Mouse (Mus musculus) neural tube, embryonic 15.5 days (tissue): ENCODE data around the gene Nudt10. TPM values are rescaled to one million over a fixed set of nuclear protein-coding genes. Genes with fewer than 3 reads are reported as not detected.
"Not testable (repeated sequence)": the region's sequence is repeated elsewhere in the genome, so short reads cannot be mapped to it uniquely, and the experiment has no call there.

Experiments
- ATAC-seq: fragments of 200-750 bp; cut with Nextera tagmentation; 2 replicates; pipeline ENCODE4 v1.8.0; 2017; ENCODE audit warnings: mild to moderate bottlenecking, moderate TSS enrichment, moderate library complexity; ENCODE audit not compliant: low FRiP score
- H3K27ac ChIP-seq: fragments of 300-500 bp; sonication (generic); replicated peaks from 2 replicates; pipeline ENCODE4 v1.5.1; 2015; ENCODE audit warnings: mild to moderate bottlenecking, inconsistent platforms
- H3K27me3 ChIP-seq: fragments of 300-500 bp; sonication (generic); replicated peaks from 2 replicates; pipeline ENCODE4 v1.6.1; 2015; ENCODE audit warnings: inconsistent platforms
- H3K36me3 ChIP-seq: fragments of 300-500 bp; sonication (generic); 2 replicates; pipeline ENCODE4 v1.6.1; 2015; ENCODE audit warnings: inconsistent platforms
- H3K4me1 ChIP-seq: fragments of 300-500 bp; sonication (generic); 2 replicates; pipeline ENCODE4 v1.6.1; 2015; ENCODE audit warnings: inconsistent platforms
- H3K4me2 ChIP-seq: fragments of 300-500 bp; sonication (generic); 2 replicates; pipeline ENCODE4 v1.6.1; 2015; ENCODE audit warnings: inconsistent platforms, mild to moderate bottlenecking, moderate library complexity
- H3K4me3 ChIP-seq: fragments of 300-500 bp; sonication (generic); replicated peaks from 2 replicates; pipeline ENCODE4 v1.5.1; 2015; ENCODE audit warnings: mild to moderate bottlenecking, inconsistent platforms
- H3K9ac ChIP-seq: fragments of 300-500 bp; sonication (generic); replicated peaks from 2 replicates; pipeline ENCODE4 v1.6.1; 2015; ENCODE audit warnings: mild to moderate bottlenecking, inconsistent platforms
- H3K9me3 ChIP-seq: fragments of 300-500 bp; sonication (generic); replicated peaks from 2 replicates; pipeline ENCODE4 v1.6.1; 2016; ENCODE audit warnings: inconsistent platforms
- WGBS: fragments of 180-500 bp; shearing (Covaris S2); methylation state at CpG from one replicate; pipeline ENCODE4 v1.1.7; 2015; ENCODE audit warnings: mixed read lengths; 5-methylcytosine and 5-hydroxymethylcytosine counted together
- polyA plus RNA-seq: library from polyadenylated mRNA; unstranded; fragments of >200 nt; fragmentation: Nextera tagmentation; extraction: Ambion mirVana; gene quantifications from 2 replicates; pipeline ENCODE4 v1.2.1, GENCODE M21; 2015

Gene Nudt10
- polyA plus RNA-seq = 42.9 and 55.9 TPM in 2 replicates

DNA sequence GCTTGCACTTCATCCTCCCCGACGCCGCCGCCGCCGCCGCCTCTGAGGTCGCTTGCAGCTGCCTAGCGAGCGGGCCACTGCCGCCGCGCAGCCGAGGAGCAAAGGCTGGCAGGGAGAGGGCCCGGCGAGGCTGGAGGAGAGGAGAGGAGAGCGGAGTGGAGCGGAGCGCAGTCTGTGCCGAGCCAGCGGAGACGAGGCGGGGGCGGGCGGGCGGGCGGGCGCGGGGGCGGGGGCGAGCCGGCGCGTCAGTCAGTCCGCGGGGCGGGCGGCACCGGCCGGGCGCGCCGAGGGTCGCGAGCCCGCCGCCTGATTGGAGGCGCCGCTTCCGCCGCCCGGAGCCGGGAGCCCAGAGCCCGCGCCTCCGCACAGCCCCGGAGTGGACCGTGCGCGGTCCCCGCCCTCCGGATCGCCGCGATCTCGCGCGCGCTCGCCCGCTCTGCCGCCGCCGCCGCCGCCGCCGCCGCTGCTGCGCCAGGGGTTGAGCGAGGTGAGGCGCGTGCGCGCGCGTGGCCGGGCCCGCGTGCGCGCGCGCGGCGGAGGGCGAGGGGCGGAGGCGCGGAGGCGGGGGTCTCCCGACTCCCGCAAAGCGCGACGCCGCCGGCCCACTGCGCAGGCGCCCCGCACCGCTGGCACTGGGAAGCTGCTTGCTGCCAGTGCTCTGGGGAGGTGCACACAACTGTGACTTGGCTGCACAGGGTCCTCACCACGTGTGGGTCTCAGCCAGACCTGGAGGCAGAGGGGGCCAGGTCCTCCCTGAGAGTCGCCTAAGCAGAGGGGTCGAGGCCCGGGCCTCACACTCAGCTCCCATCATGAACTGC is at the start of gene Nudt10:
Gene Nudt10, minus strand, starts transcription at position 193 of the 818 bp plus-strand sequence.
- ATAC-seq = peak; percentile 91
- H3K36me3 ChIP-seq, H3K9me3 ChIP-seq, H3K9ac ChIP-seq, H3K27me3 ChIP-seq, H3K4me1 ChIP-seq: not testable (repeated sequence)
- Histone ChIP-seq H3K27ac (peak within 1 kb of the TSS; percentile 78), H3K4me3 (peak within 1 kb of the TSS; percentile 38), H3K4me2 (peak within 1 kb of the TSS; percentile 51)
- WGBS = 24% methylated on average over 8 of the region's 116 CpGs

DNA sequence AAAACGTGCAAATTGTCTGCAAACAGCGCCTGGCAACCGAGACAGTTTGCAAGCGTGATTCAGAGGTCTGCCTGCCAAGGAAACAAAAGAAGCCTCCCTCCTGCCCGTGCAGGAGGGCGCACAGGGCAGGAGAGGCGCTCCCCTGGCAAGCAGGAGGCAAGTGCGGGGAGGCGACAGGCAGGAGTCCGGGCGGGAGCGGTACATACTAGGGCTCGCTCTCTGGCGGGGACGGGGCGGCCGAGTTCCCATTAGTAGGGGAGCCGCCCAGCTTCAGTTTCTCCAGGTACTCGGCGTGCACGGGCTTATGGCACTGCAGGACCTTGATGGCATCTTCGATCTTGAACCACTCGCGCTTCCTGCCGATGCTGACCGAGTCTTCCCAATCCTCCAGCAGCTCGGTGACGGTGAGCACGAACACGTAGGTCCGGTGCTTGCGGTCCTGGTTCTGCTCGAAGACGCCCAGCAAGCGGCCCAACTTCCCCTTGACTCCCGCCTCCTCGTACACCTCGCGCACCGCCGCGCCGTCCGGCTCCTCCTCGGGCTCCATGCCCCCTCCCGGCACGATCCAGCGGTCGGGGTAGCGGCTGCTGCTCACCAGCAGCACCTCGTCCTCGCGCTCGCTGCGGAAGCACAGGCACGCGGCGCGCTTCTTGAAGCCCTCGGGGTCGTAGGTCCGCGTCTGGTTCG is 536 bp downstream of the Nudt10 start:
- not testable (repeated sequence) for H3K9ac ChIP-seq, H3K36me3 ChIP-seq, H3K9me3 ChIP-seq, H3K4me1 ChIP-seq, H3K27me3 ChIP-seq
- 25% methylated on average over 16 of the region's 64 CpGs for WGBS
- Histone ChIP-seq H3K4me3 (peak overlapping the region; percentile 38), H3K27ac (peak overlapping the region; percentile 78), H3K4me2 (peak overlapping the region; percentile 51)
- ATAC-seq = peak; percentile 74

DNA sequence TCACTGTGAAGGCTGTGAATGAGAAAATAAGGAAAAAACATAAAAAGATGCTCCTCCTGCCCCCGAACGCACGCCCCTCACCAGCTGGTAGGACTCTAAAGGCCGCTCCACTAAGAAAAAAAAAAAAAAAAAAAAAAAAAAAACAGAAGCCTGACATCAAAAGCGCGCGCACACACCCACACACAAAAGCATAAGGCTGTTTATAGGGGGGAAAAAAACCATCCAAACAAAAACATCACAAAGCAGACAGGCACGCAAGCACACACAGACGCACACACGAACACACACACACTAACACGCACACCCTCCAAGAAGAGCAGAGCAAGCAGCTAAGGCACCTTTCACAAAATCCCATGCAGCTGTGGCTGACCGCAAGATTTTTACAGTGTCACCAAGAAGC is 1.1 kb downstream of the Nudt10 start:
- H3K36me3 ChIP-seq = no peaks in the 10 kb centered on the region
- 28% methylated on average over 12 of the region's 12 CpGs for WGBS
- no peak overlapping the region for H3K9ac ChIP-seq
- H3K4me2 ChIP-seq = peak overlapping the region; percentile 51
- H3K27ac ChIP-seq = peak overlapping the region; percentile 45
- H3K4me1 ChIP-seq = no peaks in the 10 kb centered on the region
- no peaks in the 10 kb centered on the region for H3K9me3 ChIP-seq
- no peak for ATAC-seq
- H3K4me3 ChIP-seq = peak overlapping the region; percentile 38
- H3K27me3 ChIP-seq = no peaks in the 10 kb centered on the region

Other genes starting within 250 kb of the Nudt10 start
- gene Nudt11, start 125.6 kb downstream of the Nudt10 start, polyA plus RNA-seq = 17.5 and 21.5 TPM in 2 replicates
- gene AU022751, start 89.6 kb downstream of the Nudt10 start, polyA plus RNA-seq = not detected in 2 replicates
- gene Bmp15, start 147.7 kb upstream of the Nudt10 start, polyA plus RNA-seq = 0.05 and 0.09 TPM in 2 replicates
- 1.4 and 1.5 TPM in 2 replicates for gene Shroom4, start 226.8 kb upstream of the Nudt10 start, polyA plus RNA-seq